Mouse (Mus musculus) embryonic fibroblast, embryonic 13.5 days (primary cell): ENCODE measurements around the gene Tceanc2. TPM values are rescaled to one million over a fixed set of nuclear protein-coding genes. Genes with fewer than 3 reads are reported as not detected.
A peak's percentile ranks its signal among the peaks of the same experiment; 100 is the strongest.

ENCODE experiments used
- H3K27ac ChIP-seq: 2 replicates; pipeline ENCODE4 v1.5.1; 2012; ENCODE audit warnings: low read length, control low read depth, inconsistent platforms; ENCODE audit not compliant: insufficient read depth
- H3K4me1 ChIP-seq: 2 replicates; pipeline ENCODE4 v1.6.1; 2011; ENCODE audit warnings: low read length; ENCODE audit not compliant: control insufficient read depth, insufficient read depth
- H3K4me3 ChIP-seq: 2 replicates; pipeline ENCODE4 v1.5.1; 2011; ENCODE audit warnings: mild to moderate bottlenecking, control low read depth, low read length; ENCODE audit not compliant: insufficient read depth
- CTCF ChIP-seq: IDR thresholded peaks from 2 replicates; pipeline ENCODE4 v1.5.1; 2011; ENCODE audit warnings: mild to moderate bottlenecking, control low read depth, low read length, moderate library complexity, borderline replicate concordance; ENCODE audit not compliant: insufficient read depth
- POLR2A ChIP-seq: IDR thresholded peaks from 2 replicates; pipeline ENCODE4 v1.6.1; 2011; ENCODE audit warnings: low read depth, mild to moderate bottlenecking, control low read depth, low read length, moderate library complexity
- polyA plus RNA-seq: library from polyadenylated mRNA; stranded (reverse); fragments of >200 nt; gene quantifications from 2 replicates; pipeline ENCODE4 v1.2.4, GENCODE M21; 2011; ENCODE audit warnings: low read depth; ENCODE audit not compliant: missing spikeins, insufficient read length

Gene Tceanc2
- polyA plus RNA-seq, 1 experiment, result 23.0 TPM

DNA sequence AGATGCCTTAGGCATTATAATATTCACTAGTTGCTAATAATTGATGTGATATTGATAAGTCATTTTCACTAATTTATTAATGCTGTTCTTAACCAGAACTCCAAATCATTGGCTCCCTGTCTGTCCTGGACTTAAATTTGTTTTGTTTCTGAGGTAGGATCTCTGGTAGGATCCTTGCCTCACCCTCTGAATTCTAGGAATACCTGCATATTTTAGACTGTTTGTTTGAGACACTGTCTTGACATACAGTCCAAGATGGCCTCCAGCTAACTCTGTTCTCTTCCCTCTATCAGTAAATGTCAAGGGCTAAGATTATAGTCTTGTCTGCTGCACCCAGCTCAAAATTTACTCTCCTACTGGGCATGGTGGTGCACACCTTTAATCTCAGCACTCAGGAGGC lies 1.8 kb upstream of the Tceanc2 start:
- Histone ChIP-seq H3K27ac (no peak overlapping the region), H3K4me1 (peaks cover 17% of the 10 kb centered on the region), H3K4me3 (no peak overlapping the region)
- TF ChIP-seq CTCF (no peak), POLR2A (no peak)

DNA sequence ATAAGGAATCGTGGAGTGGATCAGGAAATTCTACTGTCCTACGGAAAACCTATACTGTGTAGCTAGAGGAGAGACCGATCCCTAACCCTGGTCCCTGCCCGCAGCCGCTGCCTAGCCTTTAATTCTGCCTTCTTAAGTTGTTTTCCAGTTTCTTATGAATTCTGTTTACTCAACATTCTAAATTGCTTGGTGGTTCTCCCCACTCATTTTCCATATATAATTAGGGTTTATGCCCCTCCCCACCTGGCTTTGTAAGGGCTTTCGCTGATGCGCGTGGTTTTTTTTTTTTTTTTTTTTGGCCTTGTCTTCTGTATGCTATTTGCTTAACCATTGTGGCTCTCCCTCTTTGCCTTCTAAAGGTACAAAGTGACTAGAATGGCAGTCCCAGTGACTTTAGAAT lies 645 bp upstream of the Tceanc2 start:
- H3K4me1 ChIP-seq, result peaks cover 12% of the 10 kb centered on the region
- TF ChIP-seq CTCF, result no peak
- no peak for TF ChIP-seq POLR2A
- H3K27ac ChIP-seq, result peak overlapping the region; percentile 98
- peak overlapping the region; percentile 95 for H3K4me3 ChIP-seq

DNA sequence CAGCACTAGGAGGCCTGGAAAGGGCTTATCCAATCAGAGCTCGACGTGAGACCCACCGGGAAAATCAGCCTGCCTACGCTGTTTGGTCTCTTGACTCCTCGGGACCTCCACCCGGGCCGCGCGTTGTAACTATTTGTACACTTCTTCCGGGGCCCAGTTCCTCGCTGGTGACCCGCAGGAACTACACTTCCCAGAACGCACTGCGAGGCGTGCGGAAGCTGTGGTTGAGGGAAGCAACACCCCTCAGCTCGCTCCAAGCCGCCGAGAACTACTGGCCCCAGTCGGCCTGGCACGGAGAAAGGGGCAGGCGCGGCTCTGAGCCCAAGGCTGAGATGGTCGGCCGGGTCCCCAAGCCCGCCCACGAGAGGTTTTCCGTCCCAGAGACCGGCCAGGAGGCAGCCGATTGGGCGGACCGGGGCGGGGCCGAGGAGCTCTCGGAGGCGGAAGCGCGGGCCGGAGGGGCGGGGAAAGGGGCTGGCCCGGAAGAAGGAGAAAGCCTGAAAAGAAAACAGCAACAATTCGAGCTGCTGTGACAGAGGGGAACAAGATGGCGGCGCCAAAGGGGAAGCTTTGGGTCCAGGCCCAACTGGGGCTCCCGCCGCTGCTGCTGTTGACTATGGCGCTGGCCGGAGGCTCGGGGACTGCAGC lies 610 bp downstream of the Tceanc2 start, which contains the start of gene Tmem59:
TSS of gene Tmem59 (plus strand) at position 218 of the 648 bp plus-strand sequence.
- Histone ChIP-seq H3K4me3 (peak within 1 kb of the TSS; percentile 95), H3K27ac (peak within 1 kb of the TSS; percentile 98), H3K4me1 (peaks cover 11% of the 10 kb centered on the region)
- TF ChIP-seq POLR2A, result peak; percentile 74
- no peak for TF ChIP-seq CTCF

DNA sequence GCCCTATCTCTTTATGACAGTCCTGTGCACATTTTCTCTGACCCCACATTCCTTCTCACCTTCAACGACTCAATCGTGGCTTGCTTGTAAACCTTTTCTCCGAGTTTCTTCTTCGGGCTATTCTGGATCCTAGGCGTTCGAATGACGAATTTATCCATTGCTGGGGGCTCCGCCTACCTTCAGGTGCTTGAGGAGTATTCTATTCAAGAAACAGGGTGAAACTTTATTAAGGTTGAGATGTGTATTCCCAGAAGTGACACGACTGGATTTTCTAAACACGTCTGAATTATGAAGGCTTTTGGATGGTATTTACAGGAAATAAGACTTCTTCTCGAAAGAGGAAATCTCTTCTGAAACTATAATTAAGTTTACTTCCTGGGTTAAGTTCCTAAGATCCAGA lies 1.4 kb downstream of the Tceanc2 start:
- TF ChIP-seq POLR2A, result no peak
- no peak for TF ChIP-seq CTCF
- Histone ChIP-seq H3K27ac (peak overlapping the region; percentile 82), H3K4me1 (peaks cover 5% of the 10 kb centered on the region; the same call in 1 of the 2 replicates), H3K4me3 (peak overlapping the region; percentile 59)

DNA sequence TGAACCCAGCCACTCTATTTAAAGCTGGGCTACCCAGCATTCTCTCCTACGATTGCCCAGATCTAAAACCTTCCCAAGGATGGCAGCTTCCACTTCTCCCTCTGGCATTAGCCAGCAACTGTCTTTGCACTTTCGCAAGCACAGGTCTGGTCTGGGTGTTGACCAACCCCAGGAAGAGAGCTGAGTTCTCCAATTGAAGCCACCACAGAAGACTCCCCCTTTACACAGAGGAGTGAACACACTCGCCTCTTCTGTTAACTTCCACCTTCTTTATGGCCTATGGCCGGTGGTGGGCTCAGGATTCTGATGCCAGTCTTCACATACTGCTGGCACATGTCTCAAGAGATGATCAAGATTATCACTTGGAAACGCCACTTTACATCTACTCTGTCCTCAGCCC lies 11.1 kb downstream of the Tceanc2 start:
- TF ChIP-seq POLR2A, result no peak
- TF ChIP-seq CTCF, result no peak
- Histone ChIP-seq H3K4me3 (no peak overlapping the region), H3K4me1 (no peaks in the 10 kb centered on the region), H3K27ac (no peak overlapping the region)

DNA sequence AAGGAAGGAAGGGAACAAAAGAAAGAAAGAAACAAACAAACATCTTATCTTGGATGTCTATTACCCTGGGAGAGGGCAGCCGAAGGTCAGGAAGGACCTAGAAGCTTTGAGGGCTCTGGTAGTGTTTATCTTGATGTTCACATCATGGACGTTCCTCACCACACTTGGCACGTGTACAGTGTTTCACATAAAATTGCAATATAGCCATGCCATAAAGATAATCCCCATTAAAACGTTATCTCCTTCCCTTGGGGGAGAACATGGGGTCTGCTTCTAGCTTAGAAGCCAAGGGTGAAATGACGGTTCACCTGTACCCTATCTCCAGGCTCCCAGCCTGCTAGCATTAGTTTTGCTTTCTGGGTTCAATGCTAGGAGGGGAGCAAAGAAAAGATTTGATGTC lies 12.2 kb downstream of the Tceanc2 start:
- no peak overlapping the region for H3K4me3 ChIP-seq
- TF ChIP-seq CTCF (no peak), POLR2A (no peak)
- H3K4me1 ChIP-seq, result no peaks in the 10 kb centered on the region
- H3K27ac ChIP-seq, result no peak overlapping the region

DNA sequence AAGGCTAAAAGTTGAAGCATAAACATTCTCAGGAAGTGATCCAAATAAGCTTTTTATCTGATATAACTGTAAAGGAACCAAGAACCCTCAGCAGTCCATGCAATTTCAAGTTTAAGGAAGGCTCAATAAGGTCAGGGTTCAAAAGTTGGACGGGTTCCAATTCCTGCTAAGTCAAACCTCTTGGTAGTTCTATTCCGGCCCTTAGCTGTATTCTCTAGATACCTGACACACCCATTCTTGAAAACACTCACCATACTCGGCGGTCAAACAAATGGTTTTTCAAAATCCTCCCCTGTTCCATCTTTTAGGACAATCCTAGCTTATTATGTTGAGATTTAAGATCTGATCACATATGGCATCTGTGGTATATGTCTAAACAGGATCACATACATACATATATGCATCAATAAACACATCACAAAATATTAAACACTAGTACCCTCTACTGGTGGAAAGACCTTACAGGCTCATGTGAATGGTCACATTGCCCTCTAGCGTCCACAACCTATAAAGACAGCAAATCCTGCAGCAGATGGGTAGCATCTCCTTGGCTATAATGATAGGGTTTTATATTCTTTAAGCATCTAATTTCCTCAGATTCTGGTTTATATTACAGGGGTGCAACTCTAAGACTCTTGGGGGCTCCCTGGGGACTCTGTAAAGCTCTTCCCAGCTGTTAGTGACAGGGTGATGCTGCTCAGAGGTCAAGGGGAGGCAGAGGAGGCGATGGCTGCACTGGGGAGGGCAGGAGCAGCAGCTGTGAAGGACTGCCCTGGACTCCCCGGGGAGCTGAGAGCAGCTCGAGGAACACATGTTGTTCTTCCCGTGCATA lies 14.9 kb downstream of the Tceanc2 start:
- TF ChIP-seq POLR2A (no peak), CTCF (peak; percentile 51; the same call in 1 of the 2 replicates)
- no peaks in the 10 kb centered on the region for H3K4me1 ChIP-seq
- H3K4me3 ChIP-seq, result no peak overlapping the region
- H3K27ac ChIP-seq, result no peak overlapping the region

DNA sequence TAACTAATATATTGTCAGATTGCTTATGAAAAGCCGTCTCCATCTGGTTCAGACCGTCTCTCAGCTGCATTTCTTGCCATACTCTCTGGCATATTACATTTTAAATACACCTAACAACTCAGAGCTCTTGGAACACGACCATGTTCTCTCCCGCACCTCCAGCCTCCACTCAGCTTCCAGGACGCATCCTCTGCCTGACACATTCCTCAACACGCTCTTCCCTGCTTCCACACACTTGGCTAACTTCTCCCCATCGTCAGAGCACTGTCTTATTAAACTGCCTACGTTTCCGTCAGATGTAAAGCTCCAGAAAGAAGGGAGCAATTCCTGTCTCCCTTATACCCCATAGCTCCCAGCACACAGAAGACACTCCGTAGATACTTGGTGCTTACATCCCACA lies 15.6 kb downstream of the Tceanc2 start:
- H3K4me3 ChIP-seq, result no peak overlapping the region
- H3K27ac ChIP-seq, result no peak overlapping the region
- TF ChIP-seq POLR2A (no peak), CTCF (no peak)
- no peaks in the 10 kb centered on the region for H3K4me1 ChIP-seq

DNA sequence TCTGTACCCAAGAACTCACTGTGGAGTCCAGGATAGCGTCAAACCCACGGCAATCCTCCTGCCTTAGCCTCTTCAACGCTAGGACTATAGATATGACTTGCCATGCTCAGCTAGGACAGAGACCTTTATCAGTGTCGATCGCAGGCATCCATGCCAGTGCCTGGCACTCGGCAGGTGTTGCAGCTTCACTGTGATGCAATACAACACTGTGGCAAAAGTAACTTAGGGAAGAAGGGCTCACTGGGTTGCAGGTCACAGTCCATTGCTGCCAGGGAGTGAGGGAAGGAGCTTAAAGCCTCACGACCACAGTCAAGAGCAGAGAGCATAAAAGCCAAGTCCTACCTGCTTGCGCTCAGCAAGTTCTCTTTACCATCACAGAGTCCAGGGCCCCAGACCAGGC lies 18.7 kb downstream of the Tceanc2 start:
- no peak overlapping the region for H3K4me3 ChIP-seq
- TF ChIP-seq POLR2A (no peak), CTCF (no peak)
- H3K4me1 ChIP-seq, result no peaks in the 10 kb centered on the region
- H3K27ac ChIP-seq, result no peak overlapping the region

DNA sequence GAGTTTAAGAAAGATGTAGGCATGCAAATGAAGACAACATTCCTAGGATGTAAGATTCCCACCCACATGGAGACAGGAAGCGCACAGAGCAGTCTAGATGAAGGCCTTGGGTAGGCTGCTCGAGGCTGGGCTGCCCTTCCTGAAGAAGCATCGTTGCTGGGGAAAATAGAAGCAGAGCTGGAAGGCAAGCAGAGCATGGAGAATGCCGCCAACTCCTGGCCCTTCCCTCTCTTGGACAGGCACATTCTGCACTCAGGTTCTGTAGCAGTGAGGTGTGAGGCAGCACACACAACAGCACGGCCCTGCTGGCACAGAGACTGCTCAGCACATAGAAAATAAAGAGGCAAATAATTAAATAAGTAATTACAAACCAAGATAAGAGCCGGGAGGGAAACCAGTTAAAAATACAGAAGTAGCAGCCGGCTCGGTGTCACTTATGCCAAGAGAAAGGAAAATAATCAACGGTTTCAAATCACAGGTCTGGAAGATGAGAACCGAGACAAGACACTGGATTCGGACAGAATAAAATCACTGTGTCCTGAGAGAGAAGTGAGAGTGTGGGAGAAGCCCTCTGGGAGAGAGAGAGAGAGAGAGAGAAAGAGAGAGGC lies 19.6 kb downstream of the Tceanc2 start:
- no peak overlapping the region for H3K27ac ChIP-seq
- no peaks in the 10 kb centered on the region for H3K4me1 ChIP-seq
- H3K4me3 ChIP-seq, result no peak overlapping the region
- TF ChIP-seq POLR2A, result no peak
- TF ChIP-seq CTCF, result no peak
